Mouse (Mus musculus): ENCODE results near the gene Nfia. TPM values are rescaled to one million over a fixed set of nuclear protein-coding genes. Genes with fewer than 3 reads are reported as not detected.

The Nfia gene
- polyA plus RNA-seq, 1 experiment from 2014 or later: 56.7 TPM

- Histone ChIP-seq H3K4me2 (no peak overlapping the region), H3K9me3 (no peaks in the 10 kb centered on the region), H3K27me3 (no peaks in the 10 kb centered on the region), H3K9ac (replicated peaks) (no peak overlapping the region), H3K4me3 (replicated peaks) (no peak overlapping the region), H3K4me1 (replicated peaks) (peaks cover 29% of the 10 kb centered on the region), H3K27ac (no peak overlapping the region), H3K36me3 (no peaks in the 10 kb centered on the region; the same call in 1 of the 2 replicates)
- 68% methylated on average over 3 of the region's 3 CpGs for WGBS
- no peak for ATAC-seq (ENCODE audit: insufficient number of reproducible peaks, insufficient read depth, low FRiP score, low TSS enrichment, low read depth)
These were observed 347.5 kb downstream of the Nfia start for GRCm38 (mm10) chr4:98119949-98120531.

- Histone ChIP-seq H3K4me3 (replicated peaks) (no peak overlapping the region), H3K4me1 (replicated peaks) (peaks cover 29% of the 10 kb centered on the region)
- 70% methylated on average over 6 of the region's 6 CpGs for WGBS
These were observed 348.3 kb downstream of the Nfia start for GRCm38 (mm10) chr4:98120706-98121340.

DNA sequence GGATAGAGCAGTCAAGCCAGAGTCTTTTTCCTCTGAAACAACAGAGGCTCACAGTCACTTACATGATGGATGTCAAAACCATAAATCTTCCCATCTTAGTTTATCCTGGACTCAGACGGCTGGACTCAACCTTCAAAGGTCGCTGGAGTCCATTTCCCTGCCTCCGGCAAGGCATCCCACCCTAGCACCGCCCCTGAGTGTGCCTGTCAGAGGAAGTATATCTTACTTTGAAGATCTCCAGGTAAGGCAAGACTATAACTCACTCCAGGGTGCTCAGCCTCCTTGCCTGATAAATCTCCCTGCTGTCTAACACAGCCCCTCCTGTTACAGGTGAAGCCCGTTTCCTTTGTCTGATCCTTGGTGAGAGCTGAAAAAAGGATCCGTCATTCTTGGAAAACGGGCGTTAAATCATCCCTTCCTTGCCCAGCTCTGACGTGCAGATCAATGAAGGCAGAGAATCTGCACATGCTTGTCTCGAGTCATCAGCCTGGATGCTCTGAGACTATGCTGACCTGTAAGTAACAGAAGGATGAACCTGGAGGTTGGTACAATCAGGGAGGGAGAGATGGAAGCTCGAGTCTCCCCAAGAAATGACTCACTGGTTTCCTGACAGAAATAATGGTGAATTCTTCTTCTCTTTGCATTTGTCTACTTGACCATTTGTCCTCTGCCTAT, 353.6 kb downstream of the Nfia start:
- Histone ChIP-seq H3K27me3 (no peaks in the 10 kb centered on the region), H3K4me3 (replicated peaks) (no peak overlapping the region), H3K9me3 (0 out of 2 replicates have a peak, but pooled peaks cover 3% of the 10 kb centered on the region), H3K36me3 (no peaks in the 10 kb centered on the region), H3K27ac (no peak overlapping the region), H3K4me1 (replicated peaks) (no peaks in the 10 kb centered on the region), H3K4me2 (no peak overlapping the region), H3K9ac (replicated peaks) (no peak overlapping the region)
- no peak for ATAC-seq (ENCODE audit: insufficient number of reproducible peaks, insufficient read depth, low FRiP score, low TSS enrichment, low read depth)
- 43% methylated on average over 11 of the region's 11 CpGs for WGBS

More at GRCm38 (mm10) chr4:98120706-98121340, 348.3 kb downstream of the Nfia start:
- Histone ChIP-seq H3K9me3 (no peaks in the 10 kb centered on the region), H3K4me2 (no peak overlapping the region), H3K27me3 (no peaks in the 10 kb centered on the region), H3K27ac (no peak overlapping the region), H3K36me3 (no peaks in the 10 kb centered on the region), H3K9ac (replicated peaks) (no peak overlapping the region)
- no peak for ATAC-seq (ENCODE audit: insufficient number of reproducible peaks, insufficient read depth, low FRiP score, low TSS enrichment, low read depth)

GRCm38 (mm10) chr4:98130798-98131197, 358.3 kb downstream of the Nfia start:
- WGBS: 65% methylated on average over 2 of the region's 2 CpGs
- Histone ChIP-seq H3K27me3 (no peaks in the 10 kb centered on the region), H3K9ac (replicated peaks) (no peak overlapping the region), H3K9me3 (0 out of 2 replicates have a peak, but pooled peaks cover 7% of the 10 kb centered on the region), H3K4me3 (replicated peaks) (no peak overlapping the region), H3K36me3 (no peaks in the 10 kb centered on the region), H3K4me1 (replicated peaks) (no peaks in the 10 kb centered on the region), H3K27ac (no peak overlapping the region), H3K4me2 (no peak overlapping the region)
- ATAC-seq (ENCODE audit: insufficient number of reproducible peaks, insufficient read depth, low FRiP score, low TSS enrichment, low read depth): no peak

DNA sequence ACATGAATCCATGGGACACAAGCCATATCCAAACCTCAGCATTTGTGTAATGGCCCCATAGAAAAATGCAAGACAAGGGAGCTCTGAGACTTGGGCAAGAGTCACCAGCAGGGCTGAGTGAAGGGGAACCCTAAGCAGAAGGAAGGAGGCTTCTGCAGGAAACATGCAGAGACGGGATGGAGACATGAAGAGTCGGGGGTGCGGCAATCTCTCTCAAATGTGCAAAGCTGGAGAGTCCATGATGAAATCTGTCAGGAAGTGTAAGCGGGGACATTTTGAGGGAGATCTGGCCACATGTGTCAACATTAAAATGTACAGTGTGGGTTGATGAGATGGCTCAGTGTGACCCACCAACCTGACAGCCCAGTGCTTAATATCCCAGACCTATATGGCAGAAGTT, 361.5 kb downstream of the Nfia start:
- 0 out of 2 replicates have a peak, but pooled peaks cover 4% of the 10 kb centered on the region for H3K9me3 ChIP-seq
- H3K4me3 ChIP-seq (replicated peaks): no peak overlapping the region
- no peaks in the 10 kb centered on the region for H3K27me3 ChIP-seq
- no peaks in the 10 kb centered on the region for H3K4me1 ChIP-seq (replicated peaks)
- 97% methylated on average over 4 of the region's 4 CpGs for WGBS
- no peak for ATAC-seq (ENCODE audit: insufficient number of reproducible peaks, insufficient read depth, low FRiP score, low TSS enrichment, low read depth)
- no peaks in the 10 kb centered on the region for H3K36me3 ChIP-seq
- H3K4me2 ChIP-seq: no peak overlapping the region
- H3K27ac ChIP-seq: no peak overlapping the region
- no peak overlapping the region for H3K9ac ChIP-seq (replicated peaks)

- no peaks in the 10 kb centered on the region for H3K27me3 ChIP-seq
These were observed 363.5 kb downstream of the Nfia start for GRCm38 (mm10) chr4:98136072-98136471.

GRCm38 (mm10) chr4:98142879-98143436, 370.4 kb downstream of the Nfia start:
- Histone ChIP-seq H3K27me3 (no peaks in the 10 kb centered on the region), H3K9me3 (no peaks in the 10 kb centered on the region), H3K9ac (replicated peaks) (no peak overlapping the region), H3K36me3 (no peaks in the 10 kb centered on the region), H3K4me3 (replicated peaks) (no peak overlapping the region), H3K4me1 (replicated peaks) (no peaks in the 10 kb centered on the region), H3K27ac (no peak overlapping the region), H3K4me2 (no peak overlapping the region)
- no peak for ATAC-seq (ENCODE audit: insufficient number of reproducible peaks, insufficient read depth, low FRiP score, low TSS enrichment, low read depth)
- 80% methylated on average over 1 of the region's 1 CpGs for WGBS

More at GRCm38 (mm10) chr4:98136072-98136471, 363.5 kb downstream of the Nfia start:
- Histone ChIP-seq H3K4me3 (replicated peaks) (no peak overlapping the region), H3K36me3 (no peaks in the 10 kb centered on the region), H3K27ac (no peak overlapping the region), H3K4me1 (replicated peaks) (no peaks in the 10 kb centered on the region), H3K9ac (replicated peaks) (no peak overlapping the region), H3K9me3 (0 out of 2 replicates have a peak, but pooled peaks cover 4% of the 10 kb centered on the region), H3K4me2 (no peak overlapping the region)
- ATAC-seq (ENCODE audit: insufficient number of reproducible peaks, insufficient read depth, low FRiP score, low TSS enrichment, low read depth): no peak
- WGBS: 90% methylated on average over 2 of the region's 2 CpGs

DNA sequence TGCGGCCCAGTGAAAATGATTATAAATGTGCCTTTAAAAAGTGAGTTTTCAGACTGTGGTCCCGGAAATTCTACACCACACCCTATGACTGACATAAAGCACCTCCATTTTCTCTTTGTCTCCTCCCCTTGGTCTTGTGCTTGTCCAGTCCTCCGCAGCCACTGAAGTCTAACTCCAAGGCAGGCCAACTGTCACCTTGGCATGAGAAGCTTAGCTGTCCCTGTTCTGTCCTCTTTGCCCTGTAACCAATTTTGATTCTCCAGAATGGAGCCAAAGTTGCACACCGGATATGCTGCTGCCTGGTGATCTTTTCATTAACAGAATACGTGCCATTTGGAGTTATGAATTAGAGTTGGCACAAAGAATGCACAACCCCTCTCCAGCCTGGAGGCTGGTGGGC, 378.0 kb downstream of the Nfia start:
- Histone ChIP-seq H3K4me2 (no peak overlapping the region), H3K4me1 (replicated peaks) (peaks cover 9% of the 10 kb centered on the region; the same call in 1 of the 2 replicates), H3K36me3 (no peaks in the 10 kb centered on the region), H3K27ac (no peak overlapping the region), H3K4me3 (replicated peaks) (no peak overlapping the region), H3K9me3 (no peaks in the 10 kb centered on the region), H3K27me3 (no peaks in the 10 kb centered on the region), H3K9ac (replicated peaks) (no peak overlapping the region)
- no peak for ATAC-seq (ENCODE audit: insufficient number of reproducible peaks, insufficient read depth, low FRiP score, low TSS enrichment, low read depth)
- WGBS: 82% methylated on average over 5 of the region's 5 CpGs

- Histone ChIP-seq H3K27ac (no peak overlapping the region), H3K27me3 (no peaks in the 10 kb centered on the region), H3K9me3 (no peaks in the 10 kb centered on the region), H3K4me3 (replicated peaks) (no peak overlapping the region), H3K4me2 (no peak overlapping the region), H3K9ac (replicated peaks) (no peak overlapping the region), H3K4me1 (replicated peaks) (0 out of 2 replicates have a peak, but pooled peaks cover 6% of the 10 kb centered on the region), H3K36me3 (no peaks in the 10 kb centered on the region)
- WGBS: 82% methylated on average over 3 of the region's 3 CpGs
- ATAC-seq (ENCODE audit: insufficient number of reproducible peaks, insufficient read depth, low FRiP score, low TSS enrichment, low read depth): no peak
These were observed 385.4 kb downstream of the Nfia start for GRCm38 (mm10) chr4:98157921-98158320.

DNA sequence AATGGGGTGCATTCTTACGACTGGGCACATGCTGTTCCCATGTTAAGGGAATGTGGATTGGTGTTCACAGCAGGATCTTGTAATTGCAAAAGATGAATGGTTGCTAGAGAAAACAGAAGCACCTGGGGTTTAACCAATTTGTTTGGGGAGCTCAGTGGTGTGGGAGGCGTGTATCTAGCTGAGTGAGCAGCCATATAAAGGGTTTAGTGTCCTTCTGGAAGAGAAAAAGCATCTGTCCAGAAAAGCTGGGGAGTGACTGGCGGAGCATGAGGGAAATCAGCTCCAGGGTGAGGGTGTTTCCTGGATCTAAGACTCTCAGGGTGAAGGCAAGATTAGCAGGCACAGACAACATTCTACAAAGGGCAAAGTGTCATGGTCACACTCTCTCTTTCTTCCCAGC, 393.8 kb downstream of the Nfia start:
- WGBS: 56% methylated on average over 3 of the region's 3 CpGs

More for the DNA sequence above, 393.8 kb downstream of the Nfia start:
- no peak overlapping the region for H3K4me2 ChIP-seq
- H3K27ac ChIP-seq: no peak overlapping the region
- no peak for ATAC-seq (ENCODE audit: insufficient number of reproducible peaks, insufficient read depth, low FRiP score, low TSS enrichment, low read depth)
- no peaks in the 10 kb centered on the region for H3K36me3 ChIP-seq
- H3K4me1 ChIP-seq (replicated peaks): no peaks in the 10 kb centered on the region
- 0 out of 2 replicates have a peak, but pooled peaks cover 9% of the 10 kb centered on the region for H3K9me3 ChIP-seq
- no peaks in the 10 kb centered on the region for H3K27me3 ChIP-seq
- no peak overlapping the region for H3K4me3 ChIP-seq (replicated peaks)
- H3K9ac ChIP-seq (replicated peaks): no peak overlapping the region

Data from limb, embryonic 12.5 days (tissue).